Mouse (Mus musculus): Measurements from ENCODE around the gene Tcam1. TPM values are rescaled to one million over a fixed set of nuclear protein-coding genes. Genes with fewer than 3 reads are reported as not detected.

Gene Tcam1
- 0.18 TPM for polyA plus RNA-seq (2017; shearing (Covaris generic))

GRCm38 (mm10) chr11:106276454-106276853 is at the start of gene Tcam1:
TSS of gene Tcam1 (plus strand) at chr11:106276672.

GRCm38 (mm10) chr11:106255685-106256451 is 20.6 kb upstream of the Tcam1 start, which contains the start of the genes Ftsj3 and Psmc5:
TSS of gene Ftsj3 (minus strand) at chr11:106256079.
TSS of gene Psmc5 (plus strand) at chr11:106256154.

DNA sequence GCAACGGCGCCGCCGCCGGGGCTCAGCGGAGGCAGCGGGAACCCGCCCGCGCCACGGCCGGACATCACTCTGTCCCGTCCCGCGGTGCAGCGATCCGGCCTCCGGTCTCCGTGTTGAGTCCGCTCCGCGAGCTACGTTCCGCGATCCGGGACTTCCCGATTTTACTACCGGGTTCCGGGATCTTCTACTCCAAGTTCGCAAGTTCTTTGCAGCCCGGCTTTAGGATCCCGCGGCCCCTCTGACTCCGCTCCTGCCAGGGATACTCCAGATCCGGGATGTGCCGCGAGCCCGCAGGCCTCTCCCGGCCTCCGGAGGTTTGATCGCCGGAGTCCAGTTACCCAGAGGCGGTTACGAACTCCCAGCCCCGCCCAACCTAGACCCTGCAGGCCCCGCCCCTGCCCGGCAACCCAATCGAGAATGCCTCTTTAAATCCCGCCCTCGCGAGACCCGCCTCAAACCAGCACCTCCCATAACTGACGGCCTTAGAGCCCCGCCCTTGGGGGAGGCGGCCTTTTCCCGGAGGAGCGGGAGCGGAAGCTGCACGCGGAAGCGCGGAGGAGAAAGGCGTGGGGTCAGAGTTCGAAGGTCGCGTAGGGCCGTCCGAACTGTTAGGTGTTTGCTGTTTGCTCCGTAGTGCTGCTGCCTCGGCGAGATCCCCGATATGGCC is 3.7 kb upstream of the Tcam1 start, which contains the start of gene Smarcd2:
Gene Smarcd2 (minus strand): TSS at position 329 of the 667 bp plus-strand sequence.

GRCm38 (mm10) chr11:106301765-106302164 is 25.3 kb downstream of the Tcam1 start, which contains the start of gene Gh:
TSS of gene Gh (minus strand) at chr11:106301865.

GRCm38 (mm10) chr11:106314333-106314812 is 37.9 kb downstream of the Tcam1 start, which contains the start of gene Cd79b:
TSS of gene Cd79b (minus strand) at chr11:106314762.

Other genes with a start within 250 kb of the Tcam1 start
- gene Dcaf7, start 239.8 kb upstream of the Tcam1 start, polyA plus RNA-seq (2017; shearing (Covaris generic)) = 87.8 TPM
- gene Taco1, start 210.6 kb upstream of the Tcam1 start, polyA plus RNA-seq (2017; shearing (Covaris generic)) = 15.5 TPM
- 102 TPM for gene Map3k3, start 192.1 kb upstream of the Tcam1 start, polyA plus RNA-seq (2017; shearing (Covaris generic))
- 0.87 TPM for gene Gm10840, start 115.8 kb upstream of the Tcam1 start, polyA plus RNA-seq (2017; shearing (Covaris generic))
- 1,824 TPM for gene Limd2, start 115.8 kb upstream of the Tcam1 start, polyA plus RNA-seq (2017; shearing (Covaris generic))
- gene Strada, start 74.5 kb upstream of the Tcam1 start, polyA plus RNA-seq (2017; shearing (Covaris generic)) = 33.1 TPM
- gene Ccdc47, start 60.3 kb upstream of the Tcam1 start, polyA plus RNA-seq (2017; shearing (Covaris generic)) = 97.3 TPM
- 104 TPM for gene Ddx42, start 59.7 kb upstream of the Tcam1 start, polyA plus RNA-seq (2017; shearing (Covaris generic))
- gene Ftsj3, start 20.6 kb upstream of the Tcam1 start, polyA plus RNA-seq (2017; shearing (Covaris generic)) = 72.1 TPM
- gene Psmc5, start 20.5 kb upstream of the Tcam1 start, polyA plus RNA-seq (2017; shearing (Covaris generic)) = 192 TPM
- gene Smarcd2, start 3.7 kb upstream of the Tcam1 start, polyA plus RNA-seq (2017; shearing (Covaris generic)) = 186 TPM
- gene Gh, start 25.2 kb downstream of the Tcam1 start, polyA plus RNA-seq (2017; shearing (Covaris generic)) = not detected
- 39.5 TPM for gene Cd79b, start 38.1 kb downstream of the Tcam1 start, polyA plus RNA-seq (2017; shearing (Covaris generic))
- gene Scn4a, start 76.6 kb downstream of the Tcam1 start, polyA plus RNA-seq (2017; shearing (Covaris generic)) = not detected
- gene Prr29, start 88.8 kb downstream of the Tcam1 start, polyA plus RNA-seq (2017; shearing (Covaris generic)) = 0.24 TPM
- gene Icam2, start 111.4 kb downstream of the Tcam1 start, polyA plus RNA-seq (2017; shearing (Covaris generic)) = 119 TPM
- 4.1 TPM for gene Ern1, start 211.2 kb downstream of the Tcam1 start, polyA plus RNA-seq (2017; shearing (Covaris generic))